Mouse (Mus musculus) cerebellum, postnatal 4 days (tissue): Measurements from ENCODE around the gene Rfx7.
"Not testable (repeated sequence)": the region's sequence is repeated elsewhere in the genome, so short reads cannot be mapped to it uniquely, and the experiment has no call there.

Source experiments
- DNase-seq, 2 experiments: peaks; one replicate each; pipeline ENCODE4 v3.0.0; 2022; ENCODE audit warnings: low spot score in 2 of 2, mixed read lengths in 1 of 2

Rfx7 gene

GRCm38 (mm10) chr9:72543590-72543989, 11.6 kb downstream of the Rfx7 start:
- DNase-seq, result no peak

GRCm38 (mm10) chr9:72558780-72559179, 26.7 kb downstream of the Rfx7 start:
- DNase-seq, result no peak

- DNase-seq, result no peak
These were observed 28.3 kb downstream of the Rfx7 start for GRCm38 (mm10) chr9:72560316-72560715.

- no peak for DNase-seq
These were observed 31.2 kb downstream of the Rfx7 start for GRCm38 (mm10) chr9:72563277-72563676.

GRCm38 (mm10) chr9:72567116-72567515, 35.1 kb downstream of the Rfx7 start:
- DNase-seq, result no peak

GRCm38 (mm10) chr9:72580216-72580615, 48.2 kb downstream of the Rfx7 start:
- DNase-seq, result no peak

GRCm38 (mm10) chr9:72590861-72591260, 58.8 kb downstream of the Rfx7 start:
- DNase-seq, result no peak

GRCm38 (mm10) chr9:72592016-72592415, 60.0 kb downstream of the Rfx7 start:
- DNase-seq, result no peak

- not testable (repeated sequence) for DNase-seq
These were observed 62.6 kb downstream of the Rfx7 start for GRCm38 (mm10) chr9:72594656-72595055.

- no peak for DNase-seq
These were observed 68.1 kb downstream of the Rfx7 start for GRCm38 (mm10) chr9:72600142-72600541.

GRCm38 (mm10) chr9:72609771-72610170, 77.7 kb downstream of the Rfx7 start:
- no peak for DNase-seq

GRCm38 (mm10) chr9:72613884-72614283, 81.8 kb downstream of the Rfx7 start:
- DNase-seq, result no peak

- DNase-seq, result no peak
These were observed 82.9 kb downstream of the Rfx7 start for GRCm38 (mm10) chr9:72614786-72615480.

- no peak for DNase-seq
These were observed 86.0 kb downstream of the Rfx7 start for GRCm38 (mm10) chr9:72618037-72618436.

GRCm38 (mm10) chr9:72623605-72624004, 91.6 kb downstream of the Rfx7 start:
- no peak for DNase-seq

- no peak for DNase-seq
These were observed 95.6 kb downstream of the Rfx7 start for GRCm38 (mm10) chr9:72627598-72627997.

GRCm38 (mm10) chr9:72628591-72628990, 96.6 kb downstream of the Rfx7 start:
- DNase-seq, result no peak

- no peak for DNase-seq
These were observed 100.2 kb downstream of the Rfx7 start for GRCm38 (mm10) chr9:72632198-72632597.

GRCm38 (mm10) chr9:72635134-72635533, 103.1 kb downstream of the Rfx7 start:
- no peak for DNase-seq

- DNase-seq, result no peak
These were observed 104.5 kb downstream of the Rfx7 start for GRCm38 (mm10) chr9:72636547-72636946.

- DNase-seq, result no peak
These were observed 105.2 kb downstream of the Rfx7 start for GRCm38 (mm10) chr9:72637243-72637642.

GRCm38 (mm10) chr9:72638951-72639842, 107.2 kb downstream of the Rfx7 start:
- DNase-seq, result no peak
